1 mouse cellular context compared by ENCODE assay signal in the genomic region with DNA sequence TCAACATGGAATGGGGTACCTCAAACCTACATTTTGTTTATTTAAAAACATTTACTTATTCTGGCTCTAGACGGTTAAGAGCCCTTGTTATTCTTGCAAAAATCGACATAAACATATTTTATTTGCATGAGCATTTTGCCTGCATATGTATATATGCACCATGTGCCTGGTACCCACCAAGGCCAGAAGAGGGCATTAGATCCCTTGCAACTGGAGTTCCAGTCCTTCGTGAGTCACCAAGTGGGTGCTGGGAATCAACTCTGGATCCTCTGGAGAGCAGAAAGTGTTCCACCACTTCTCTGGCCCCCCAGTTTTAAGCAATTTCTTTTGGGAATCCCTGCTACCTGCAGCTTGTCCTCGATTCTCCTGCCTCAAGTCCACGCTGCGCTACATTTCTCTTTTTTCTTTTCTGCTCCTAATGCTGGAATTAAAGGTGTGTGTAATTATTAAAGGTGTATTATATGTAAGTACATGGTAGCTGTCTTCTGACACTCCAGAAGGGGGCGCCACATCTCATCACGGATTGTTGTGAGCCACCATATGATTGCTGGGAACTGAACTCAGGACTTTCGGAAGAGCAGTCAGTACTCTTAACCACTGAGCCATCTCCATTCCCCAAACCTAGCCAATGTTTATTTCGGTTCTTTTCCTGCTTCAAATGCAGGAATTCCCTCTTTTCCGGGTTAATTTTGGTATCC.
TF ChIP-seq lines count a peak whose summit lies in the region.

No protein-coding gene starts in this region.

TF ChIP-seq in ES-E14, 5 proteins besides CTCF, POLR2A, EP300 and RAD21 (continued from another document):
- TF ChIP-seq CHD2 (IDR thresholded peaks at IDR 0.05; ENCODE audit: low read depth, low read length) (no peak), ZC3H11A (IDR thresholded peaks at IDR 0.05; ENCODE audit: borderline replicate concordance, low read depth, low read length) (no peak), HCFC1 (IDR thresholded peaks at IDR 0.05; ENCODE audit: borderline replicate concordance, insufficient read depth, low read length) (no peak)
